Mouse (Mus musculus) neutrophil, adult 5-6 weeks (primary cell): Measurements from ENCODE around the gene Wars. TPM values are rescaled to one million over a fixed set of nuclear protein-coding genes. Genes with fewer than 3 reads are reported as not detected.

Experiments used
- total RNA-seq: library from RNA; stranded (forward); fragments of 200-1000 nt; gene quantifications from 2 replicates; pipeline ENCODE4 v1.2.3, GENCODE M21; 2017

The Wars gene
- total RNA-seq, 1 experiment from 2014 or later, result 46.7 TPM

Other genes with a start within 250 kb of the Wars start
- gene Degs2, start 191.9 kb downstream of the Wars start, total RNA-seq, result not detected in 2 replicates
- gene Yy1, start 101.2 kb downstream of the Wars start, total RNA-seq, result 67.2 and 70.1 TPM in 2 replicates
- 1.0 and 1.2 TPM in 2 replicates for gene Slc25a29, start 58.3 kb downstream of the Wars start, total RNA-seq
- 4.8 and 5.5 TPM in 2 replicates for gene Slc25a47, start 58.1 kb downstream of the Wars start, total RNA-seq
- 3.1 and 3.7 TPM in 2 replicates for gene Wdr25, start 543 bp downstream of the Wars start, total RNA-seq
- 0.61 and 2.2 TPM in 2 replicates for gene Begain, start 174.0 kb upstream of the Wars start, total RNA-seq